Mouse (Mus musculus) stomach, postnatal 0 days (tissue): ENCODE results near the gene Mylpf. TPM values are rescaled to one million over a fixed set of nuclear protein-coding genes. Genes with fewer than 3 reads are reported as not detected.
A peak's percentile ranks its signal among the peaks of the same experiment; 100 is the strongest.

ENCODE experiments used
- ATAC-seq: fragments of 200-750 bp; cut with Nextera tagmentation; 2 replicates; pipeline ENCODE4 v1.8.0; 2017; ENCODE audit not compliant: low FRiP score, low TSS enrichment
- DNase-seq: peaks from one replicate; pipeline ENCODE4 v3.0.0-alpha.2; 2016; ENCODE audit warnings: low spot score
- H3K27ac ChIP-seq: fragments of 300-500 bp; sonication (generic); replicated peaks from 2 replicates; pipeline ENCODE4 v1.5.1; 2014; ENCODE audit warnings: mild to moderate bottlenecking, control low read depth
- H3K27me3 ChIP-seq: fragments of 300-500 bp; sonication (generic); 2 replicates; pipeline ENCODE4 v1.6.1; 2014; ENCODE audit warnings: low read length; ENCODE audit not compliant: control insufficient read depth, insufficient read depth
- H3K36me3 ChIP-seq: fragments of 300-500 bp; sonication (generic); 2 replicates; pipeline ENCODE4 v1.6.1; 2014; ENCODE audit warnings: low read length, mixed read lengths; ENCODE audit not compliant: control insufficient read depth, insufficient read depth
- H3K4me1 ChIP-seq: fragments of 300-500 bp; sonication (generic); replicated peaks from 2 replicates; pipeline ENCODE4 v1.6.1; 2014; ENCODE audit warnings: antibody characterized with exemption; ENCODE audit not compliant: control insufficient read depth, insufficient read depth
- H3K4me2 ChIP-seq: fragments of 300-500 bp; sonication (generic); replicated peaks from 2 replicates; pipeline ENCODE4 v1.6.1; 2014; ENCODE audit warnings: low read depth, mild to moderate bottlenecking, control low read depth, moderate library complexity
- H3K4me3 ChIP-seq: fragments of 300-500 bp; sonication (generic); 2 replicates; pipeline ENCODE4 v1.5.1; 2014; ENCODE audit warnings: low read depth, low read length, control low read depth
- H3K9ac ChIP-seq: fragments of 300-500 bp; sonication (generic); 2 replicates; pipeline ENCODE4 v1.6.1; 2014; ENCODE audit warnings: mild to moderate bottlenecking, low read length, control low read depth, mixed read lengths
- H3K9me3 ChIP-seq: fragments of 300-500 bp; sonication (generic); 2 replicates; pipeline ENCODE4 v1.6.1; 2016; ENCODE audit warnings: low read length; ENCODE audit not compliant: control insufficient read depth
- CTCF ChIP-seq: IDR thresholded peaks from 2 replicates; pipeline ENCODE4 v1.5.1; 2016; ENCODE audit warnings: antibody characterized with exemption, low read depth, mild to moderate bottlenecking, moderate library complexity
- EP300 ChIP-seq: optimal IDR thresholded peaks from 2 replicates; pipeline ENCODE3; 2016; ENCODE audit warnings: antibody characterized with exemption
- WGBS: fragments of 180-500 bp; shearing (Covaris S2); extraction: QIAGEN DNeasy Blood & Tissue Kit; methylation state at CpG from one replicate; pipeline ENCODE4 v1.1.7; 2014; 5-methylcytosine and 5-hydroxymethylcytosine counted together
- polyA plus RNA-seq: library from polyadenylated mRNA; unstranded; fragments of >200 nt; fragmentation: Nextera tagmentation; extraction: Ambion mirVana; gene quantifications from 2 replicates; pipeline ENCODE4 v1.2.1, GENCODE M21; 2015

Gene Mylpf
- polyA plus RNA-seq, 1 experiment from 2014 or later, result 11.7 TPM

DNA sequence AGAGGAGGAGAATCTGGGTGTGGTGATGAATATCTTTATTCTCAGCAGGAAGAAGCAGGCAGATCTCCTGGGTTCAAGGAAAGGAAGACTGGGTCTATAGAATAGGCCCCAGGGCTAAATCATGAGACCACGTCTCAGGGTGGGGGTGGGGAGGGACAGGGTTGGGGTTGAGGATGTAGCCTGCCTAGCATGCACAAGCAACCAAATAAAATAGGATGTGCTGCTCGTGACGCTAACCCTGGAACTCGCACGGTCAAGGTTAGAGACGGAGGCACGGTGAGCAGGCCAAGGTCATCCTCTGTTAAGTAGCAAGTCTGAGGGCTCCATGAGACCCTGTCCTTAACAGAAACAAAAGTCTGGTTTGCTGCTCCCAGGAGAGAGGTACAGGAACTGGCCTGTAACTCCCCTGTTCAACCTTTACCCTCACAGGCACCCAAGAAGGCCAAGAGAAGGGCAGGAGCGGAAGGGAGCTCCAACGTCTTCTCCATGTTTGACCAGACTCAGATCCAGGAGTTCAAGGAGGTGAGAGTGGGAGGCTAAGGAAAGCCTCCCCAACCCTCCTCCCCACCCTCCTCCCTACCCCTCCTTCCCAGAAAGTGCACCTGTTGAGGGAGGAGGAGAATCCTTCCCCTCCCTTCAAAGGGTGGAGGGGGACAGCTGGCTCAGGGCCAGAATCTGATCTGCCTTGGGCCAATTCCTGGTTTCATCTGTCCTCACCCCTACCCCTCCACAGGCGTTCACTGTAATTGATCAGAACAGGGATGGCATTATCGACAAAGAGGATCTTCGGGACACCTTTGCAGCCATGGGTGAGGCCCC lies 4.0 kb downstream of the Mylpf start:
- no peak for DNase-seq
- Histone ChIP-seq H3K9me3 (no peaks in the 10 kb centered on the region), H3K9ac (no peak overlapping the region), H3K4me2 (no peak overlapping the region), H3K4me1 (no peaks in the 10 kb centered on the region), H3K27ac (no peak overlapping the region), H3K4me3 (no peak overlapping the region), H3K27me3 (no peaks in the 10 kb centered on the region), H3K36me3 (no peaks in the 10 kb centered on the region)
- TF ChIP-seq EP300 (no peak), CTCF (no peak)
- WGBS, result 91% methylated on average over 12 of the region's 12 CpGs
- ATAC-seq, result no peak

DNA sequence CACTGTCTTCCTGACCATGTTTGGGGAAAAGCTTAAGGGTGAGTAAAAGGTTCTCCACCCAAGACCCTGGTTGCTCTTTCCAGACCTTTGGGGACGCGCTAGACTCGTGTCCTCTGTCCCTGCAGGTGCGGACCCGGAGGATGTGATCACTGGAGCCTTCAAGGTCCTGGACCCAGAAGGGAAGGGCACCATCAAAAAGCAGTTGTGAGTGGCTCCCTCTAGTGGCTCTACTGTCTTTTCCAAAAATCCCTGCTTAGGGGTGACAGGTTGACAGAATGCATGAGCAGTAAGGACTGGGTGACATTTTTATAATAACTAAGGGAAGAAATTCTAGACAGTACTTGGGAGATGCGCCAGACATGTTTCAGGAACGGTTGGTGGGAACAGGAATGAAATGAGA lies 4.8 kb downstream of the Mylpf start:
- Histone ChIP-seq H3K36me3 (no peaks in the 10 kb centered on the region), H3K9ac (no peak overlapping the region), H3K9me3 (no peaks in the 10 kb centered on the region), H3K4me1 (no peaks in the 10 kb centered on the region), H3K4me3 (no peak overlapping the region), H3K27ac (no peak overlapping the region), H3K27me3 (no peaks in the 10 kb centered on the region), H3K4me2 (no peak overlapping the region)
- DNase-seq (peak; percentile 39), ATAC-seq (no peak)
- TF ChIP-seq CTCF, result peak; percentile 78
- no peak for TF ChIP-seq EP300
- WGBS, result 54% methylated on average over 7 of the region's 7 CpGs

DNA sequence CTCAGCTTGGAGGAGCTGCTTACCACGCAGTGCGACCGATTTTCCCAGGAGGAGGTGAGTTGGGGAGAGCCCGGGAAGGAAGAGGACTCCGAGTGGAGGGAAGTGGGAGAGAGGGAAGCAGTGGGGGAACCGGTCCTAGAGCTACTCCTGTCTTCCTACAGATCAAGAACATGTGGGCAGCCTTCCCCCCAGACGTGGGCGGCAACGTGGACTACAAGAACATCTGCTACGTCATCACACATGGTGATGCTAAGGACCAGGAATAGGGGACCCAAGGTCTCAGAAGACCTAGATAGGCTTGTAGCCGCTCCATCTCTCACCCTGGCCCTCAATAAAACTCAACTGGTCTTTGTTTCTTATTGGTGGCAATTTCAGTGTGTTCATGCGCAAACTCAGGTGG lies 5.2 kb downstream of the Mylpf start:
- no peaks in the 10 kb centered on the region for H3K36me3 ChIP-seq
- H3K9me3 ChIP-seq, result no peaks in the 10 kb centered on the region
- TF ChIP-seq EP300, result no peak
- TF ChIP-seq CTCF, result no peak
- ATAC-seq (no peak), DNase-seq (no peak)
- H3K9ac ChIP-seq, result no peak overlapping the region
- no peak overlapping the region for H3K27ac ChIP-seq
- H3K4me1 ChIP-seq, result no peaks in the 10 kb centered on the region
- H3K4me2 ChIP-seq, result no peak overlapping the region
- WGBS, result 62% methylated on average over 12 of the region's 12 CpGs
- H3K4me3 ChIP-seq, result no peak overlapping the region
- H3K27me3 ChIP-seq, result no peaks in the 10 kb centered on the region

DNA sequence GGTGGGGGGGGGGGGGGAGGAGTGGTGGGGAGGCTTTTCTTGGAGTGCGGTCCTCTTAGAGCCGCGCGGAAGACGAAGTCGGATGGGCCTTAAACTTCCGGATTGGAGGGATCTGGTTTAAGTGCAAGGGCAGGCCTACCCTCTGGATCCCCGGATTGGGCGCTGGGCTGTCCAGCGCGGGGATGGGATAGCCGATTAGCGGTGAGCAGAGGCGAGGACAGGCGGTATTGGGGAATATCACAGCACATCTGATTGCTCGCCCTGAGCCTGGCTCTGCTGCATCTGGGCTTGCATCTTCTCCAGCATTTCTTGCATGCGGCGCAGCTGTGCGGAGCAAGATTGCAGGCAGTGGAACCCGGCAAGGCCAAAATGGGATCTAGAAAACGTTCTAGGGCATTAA lies 5.8 kb downstream of the Mylpf start:
- no peak for DNase-seq
- Histone ChIP-seq H3K4me1 (no peaks in the 10 kb centered on the region), H3K27ac (no peak overlapping the region), H3K4me3 (peak overlapping the region; percentile 30; the same call in 1 of the 2 replicates), H3K27me3 (no peaks in the 10 kb centered on the region), H3K4me2 (peak overlapping the region; percentile 60), H3K9me3 (no peaks in the 10 kb centered on the region), H3K9ac (peak overlapping the region; percentile 48; the same call in 1 of the 2 replicates), H3K36me3 (no peaks in the 10 kb centered on the region)
- 47% methylated on average over 20 of the region's 21 CpGs for WGBS
- no peak for TF ChIP-seq CTCF
- TF ChIP-seq EP300, result no peak
- ATAC-seq, result no peak

DNA sequence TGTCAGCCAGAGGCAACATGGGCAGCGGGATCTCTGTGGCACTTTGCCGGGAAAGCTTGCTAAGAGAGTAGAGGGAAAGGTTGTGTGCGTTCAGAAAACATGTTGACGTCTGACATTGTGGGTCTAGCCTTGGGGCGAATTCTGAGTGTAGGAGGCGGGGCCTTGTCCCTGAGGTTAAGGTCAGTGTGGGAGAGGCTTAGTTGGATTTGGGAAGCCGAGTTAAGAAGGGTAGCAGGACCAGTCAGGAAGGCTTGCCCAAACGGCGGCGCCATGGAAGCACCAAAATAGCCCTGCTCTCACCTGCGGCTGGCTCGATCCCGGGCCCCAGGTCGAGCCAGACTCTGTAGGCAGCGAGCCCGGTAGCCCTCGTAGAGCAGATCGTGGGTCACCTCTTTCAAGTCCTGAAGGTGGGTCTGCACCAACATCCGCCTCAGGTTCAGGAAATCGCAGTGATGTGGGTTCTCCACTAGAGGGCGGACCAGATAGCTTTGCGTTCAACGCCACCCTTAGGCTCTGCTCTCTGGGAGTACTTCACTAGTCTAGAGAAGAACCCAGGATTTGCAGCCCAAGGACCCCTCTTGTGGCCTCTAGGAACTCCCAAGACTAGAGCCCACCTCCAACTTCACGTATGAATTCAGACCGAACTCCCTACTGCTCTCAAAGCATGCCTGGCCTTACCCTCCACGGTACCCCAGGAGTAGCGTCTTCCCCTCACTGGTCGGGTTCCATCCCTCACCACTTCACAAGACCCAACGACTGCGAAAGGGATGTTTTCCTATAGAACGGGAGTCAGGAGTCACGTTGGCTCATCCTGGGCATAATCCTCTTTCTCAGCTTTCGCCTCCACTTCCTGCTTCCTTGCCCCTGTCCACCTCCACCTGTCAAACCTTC lies 6.5 kb downstream of the Mylpf start:
- no peak overlapping the region for H3K27ac ChIP-seq
- 26% methylated on average over 33 of the region's 33 CpGs for WGBS
- DNase-seq, result peak; percentile 72

DNA sequence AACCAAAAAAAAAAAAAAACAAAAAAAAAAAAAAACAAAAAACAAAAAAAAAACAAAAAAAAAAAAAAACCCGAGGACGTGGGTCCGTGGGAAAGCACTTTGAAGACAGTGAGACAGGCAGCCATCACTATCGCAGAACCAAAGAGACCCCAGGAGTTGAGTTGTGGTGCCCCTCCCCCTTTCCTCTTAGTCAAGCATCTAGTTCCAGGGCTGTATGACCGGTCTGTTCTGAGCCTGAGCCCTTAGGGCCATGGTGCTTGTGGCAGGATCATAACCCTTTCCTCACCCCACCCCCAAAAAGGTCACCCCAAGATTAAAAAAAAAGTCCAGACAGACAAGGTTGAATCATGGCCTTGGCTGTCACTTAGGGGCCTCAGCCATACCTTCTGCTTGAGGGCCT lies 7.6 kb downstream of the Mylpf start:
- Histone ChIP-seq H3K4me2 (no peak overlapping the region), H3K9me3 (no peaks in the 10 kb centered on the region), H3K27me3 (no peaks in the 10 kb centered on the region), H3K27ac (no peak overlapping the region), H3K36me3 (no peaks in the 10 kb centered on the region), H3K9ac (no peak overlapping the region), H3K4me3 (no peak overlapping the region), H3K4me1 (no peaks in the 10 kb centered on the region)
- no peak for ATAC-seq
- DNase-seq, result no peak
- 84% methylated on average over 5 of the region's 5 CpGs for WGBS
- no peak for TF ChIP-seq CTCF

More for the DNA sequence above, 6.5 kb downstream of the Mylpf start:
- Histone ChIP-seq H3K36me3 (no peaks in the 10 kb centered on the region), H3K4me2 (peak overlapping the region; percentile 60), H3K9ac (peak overlapping the region; percentile 48), H3K4me3 (peak overlapping the region; percentile 30), H3K4me1 (no peaks in the 10 kb centered on the region), H3K9me3 (no peaks in the 10 kb centered on the region), H3K27me3 (no peaks in the 10 kb centered on the region)
- peak; percentile 58 for ATAC-seq
- peak; percentile 92 for TF ChIP-seq CTCF
- no peak for TF ChIP-seq EP300
